Mouse (Mus musculus) thymus, postnatal 0 days (tissue): Measurements from ENCODE around the gene Gclc. TPM values are rescaled to one million over a fixed set of nuclear protein-coding genes. Genes with fewer than 3 reads are reported as not detected.
A peak's percentile ranks its signal among the peaks of the same experiment; 100 is the strongest.
"Not testable (repeated sequence)": the region's sequence is repeated elsewhere in the genome, so short reads cannot be mapped to it uniquely, and the experiment has no call there.

Experiments used
- DNase-seq: peaks from one replicate; pipeline ENCODE4 v3.0.0-alpha.2; 2015; ENCODE audit warnings: low spot score
- polyA plus RNA-seq: library from polyadenylated mRNA; unstranded; fragments of >200 nt; fragmentation: Nextera tagmentation; extraction: Ambion mirVana; gene quantifications from 2 replicates; pipeline ENCODE4 v1.2.1, GENCODE M21; 2015

The Gclc gene
- polyA plus RNA-seq, 1 experiment from 2014 or later = 18.5 TPM

DNA sequence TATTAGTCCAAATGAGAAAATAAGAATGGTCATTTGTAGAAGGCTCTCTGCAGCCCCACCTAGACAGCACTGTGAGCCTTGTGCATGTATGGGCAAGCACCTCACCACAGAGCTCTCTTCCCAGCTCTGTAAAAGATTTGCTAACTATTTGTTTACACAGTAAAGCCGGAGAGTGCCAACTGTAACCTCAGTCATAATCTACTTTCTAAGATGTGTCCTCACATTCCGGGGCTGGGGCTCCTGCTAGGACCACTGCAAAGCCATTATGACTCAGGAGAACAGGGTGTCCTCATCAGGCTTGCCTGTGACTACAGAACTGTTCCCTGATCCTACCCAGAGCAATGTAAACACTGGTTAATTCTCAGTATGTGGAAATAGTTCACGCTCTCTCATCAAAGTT lies 9.5 kb upstream of the Gclc start:
- no peak for DNase-seq

GRCm38 (mm10) chr9:77746315-77746714 lies 8.0 kb upstream of the Gclc start:
- DNase-seq = no peak

- not testable (repeated sequence) for DNase-seq
Observed at GRCm38 (mm10) chr9:77748292-77748691, 6.0 kb upstream of the Gclc start.

DNA sequence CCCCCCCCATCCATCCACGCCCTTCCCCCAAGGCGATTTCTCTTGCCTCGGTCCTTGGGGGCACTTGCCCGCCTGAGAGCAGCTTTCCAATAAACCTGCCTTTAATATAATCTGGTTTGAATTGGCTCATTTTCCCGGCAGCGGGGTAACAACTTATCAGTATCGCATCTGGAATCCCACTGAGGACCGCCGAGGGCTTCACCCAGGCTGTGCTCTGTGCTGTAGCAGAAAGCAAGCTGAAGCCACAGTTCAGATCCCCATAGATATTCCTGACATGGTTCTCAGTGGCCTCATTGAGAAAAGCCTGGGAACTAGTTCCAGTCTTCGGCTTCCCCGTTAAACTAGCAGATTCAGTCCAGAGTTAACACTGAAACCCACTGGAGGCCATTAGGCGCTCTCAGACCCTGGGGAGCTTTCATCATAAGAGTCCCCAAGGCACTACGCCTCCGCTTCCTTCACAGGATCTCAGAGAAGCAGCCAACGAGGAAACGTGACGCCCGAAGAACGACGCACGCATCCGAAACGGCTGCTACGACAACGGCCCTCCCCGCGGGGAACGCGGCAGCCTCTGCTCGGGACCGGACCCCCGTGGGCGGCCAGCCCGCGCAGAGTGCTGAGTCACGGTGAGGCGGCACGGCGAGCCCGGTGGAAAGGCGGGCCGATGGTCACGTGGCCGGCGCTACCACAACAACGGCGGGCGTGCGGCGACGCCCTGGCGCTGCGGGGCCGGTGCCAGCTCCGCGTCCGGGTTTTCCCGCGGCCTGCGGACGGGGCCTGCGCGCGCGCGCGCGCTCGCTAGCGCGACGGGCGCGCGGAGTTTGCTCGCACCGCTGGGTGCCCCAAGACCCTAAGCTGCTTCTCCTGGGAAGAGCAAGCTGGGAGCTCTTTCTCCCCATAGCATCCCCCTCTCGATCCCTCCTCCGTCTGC lies 3.9 kb upstream of the Gclc start:
- peak; percentile 90 for DNase-seq

DNA sequence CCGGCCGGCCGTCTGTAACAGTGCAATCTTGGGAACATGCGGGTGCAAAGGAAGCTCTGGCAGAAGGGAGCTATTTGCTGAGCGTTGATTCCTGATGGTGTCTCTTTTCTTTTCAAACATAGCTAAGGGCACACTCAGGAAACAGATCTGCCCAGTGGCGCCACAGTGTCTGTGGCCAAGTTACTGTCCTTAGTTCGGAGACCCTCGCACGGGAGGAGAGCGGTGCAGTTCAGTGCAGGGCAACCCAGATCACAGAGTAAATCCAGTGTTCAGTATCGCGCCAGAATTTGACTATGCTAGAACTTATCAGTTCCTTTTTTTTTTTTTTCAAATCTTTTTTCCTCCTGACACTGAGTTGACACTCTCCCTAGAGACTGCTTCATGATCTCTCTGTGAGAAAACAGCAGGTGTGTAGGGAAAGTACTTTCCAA lies 3.2 kb upstream of the Gclc start:
- no peak for DNase-seq

DNA sequence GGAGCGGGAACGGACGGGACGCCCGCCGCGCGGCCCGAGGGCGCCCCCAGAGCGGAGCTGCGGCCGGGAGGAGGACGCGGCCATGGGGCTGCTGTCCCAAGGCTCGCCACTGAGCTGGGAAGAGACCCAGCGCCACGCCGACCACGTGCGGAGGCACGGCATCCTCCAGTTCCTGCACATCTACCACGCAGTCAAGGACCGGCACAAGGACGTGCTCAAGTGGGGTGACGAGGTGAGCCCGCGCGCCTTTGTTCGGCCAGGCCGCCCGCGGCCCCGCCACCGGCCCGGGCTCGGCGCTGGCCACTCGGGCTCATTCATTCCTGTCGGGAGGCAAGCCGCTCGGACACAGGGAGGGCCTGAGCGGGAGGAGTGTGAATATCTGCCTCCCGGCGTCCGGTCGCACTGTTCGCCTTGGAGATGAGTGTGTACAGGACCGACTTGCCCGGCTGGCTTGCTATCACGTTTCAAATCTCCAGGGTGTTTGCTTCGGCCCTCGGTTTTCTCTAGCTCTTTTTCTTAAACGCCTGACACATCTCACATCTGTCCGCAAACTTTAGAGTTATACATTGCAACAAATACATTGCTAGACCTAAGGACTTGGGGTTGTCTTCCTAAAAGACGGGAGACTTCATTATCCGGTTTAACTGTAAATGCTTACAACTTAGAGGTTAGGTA lies 530 bp downstream of the Gclc start:
- peak; percentile 48 for DNase-seq

- DNase-seq = no peak
Observed at GRCm38 (mm10) chr9:77755403-77755784, 1.1 kb downstream of the Gclc start.

- peak; percentile 47 for DNase-seq
Observed at GRCm38 (mm10) chr9:77756076-77756475, 1.7 kb downstream of the Gclc start.

DNA sequence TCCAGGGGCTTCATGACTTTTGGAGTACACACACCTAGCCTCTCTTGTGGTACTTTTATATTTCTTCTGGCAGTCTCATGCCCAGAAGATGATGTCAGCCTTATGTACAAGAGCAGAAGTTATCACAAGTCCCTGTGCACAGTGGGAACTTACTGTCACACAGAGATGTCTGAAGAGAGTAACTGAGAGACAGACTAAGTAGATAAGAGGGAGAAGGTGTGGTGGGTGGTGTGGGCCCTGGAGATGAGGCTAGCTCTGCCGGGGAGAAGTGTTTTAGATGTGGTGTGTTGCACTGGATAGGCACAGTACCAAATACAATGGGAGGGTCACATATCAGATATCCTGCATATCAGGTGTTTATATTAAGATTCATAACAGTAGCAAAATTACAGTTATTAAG lies 3.0 kb downstream of the Gclc start:
- no peak for DNase-seq

- no peak for DNase-seq
Observed at GRCm38 (mm10) chr9:77758481-77758880, 4.1 kb downstream of the Gclc start.

DNA sequence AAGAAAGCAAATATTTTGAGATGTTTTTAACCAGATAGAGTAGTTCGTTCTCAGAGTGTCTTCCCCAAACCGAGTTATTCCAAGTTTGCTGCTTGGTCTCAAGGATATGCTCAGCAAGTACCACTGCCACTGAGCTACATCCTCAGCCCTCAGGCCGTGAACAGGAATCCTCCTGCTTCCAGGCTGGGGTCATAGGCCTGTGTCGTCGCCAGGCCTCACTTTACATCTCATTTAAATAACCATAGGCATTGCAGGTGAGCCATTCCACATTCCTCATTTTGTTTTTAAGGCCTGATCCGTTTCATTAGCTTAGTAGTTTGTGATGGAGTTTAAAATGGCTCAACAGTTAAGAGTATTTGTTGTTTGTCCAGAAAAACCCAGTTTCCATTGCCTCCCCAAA lies 4.8 kb downstream of the Gclc start:
- no peak for DNase-seq

GRCm38 (mm10) chr9:77759756-77760155 lies 5.4 kb downstream of the Gclc start:
- DNase-seq = no peak

DNA sequence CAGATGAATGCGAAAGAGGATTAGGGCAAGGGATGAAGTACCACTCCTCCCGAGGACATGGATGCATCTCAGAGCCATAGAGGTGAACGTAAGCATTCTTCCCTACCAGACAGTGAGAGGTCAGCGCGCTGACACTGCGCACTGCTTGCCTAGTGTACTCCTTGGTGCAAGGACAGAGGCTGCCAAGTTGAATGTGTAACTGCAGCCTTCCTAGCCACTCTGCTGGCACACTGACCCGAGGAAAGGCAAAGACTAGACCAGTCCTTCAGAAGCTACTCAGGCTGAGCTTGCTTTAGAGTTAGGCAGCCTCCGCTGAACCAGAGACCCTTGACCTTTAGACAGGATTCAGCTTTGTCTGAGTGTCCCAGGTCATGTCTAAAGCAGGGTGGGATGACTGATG lies 11.9 kb downstream of the Gclc start:
- DNase-seq = no peak

- DNase-seq = peak; percentile 22
Observed at GRCm38 (mm10) chr9:77766767-77767166, 12.4 kb downstream of the Gclc start.

GRCm38 (mm10) chr9:77770909-77771308 lies 16.6 kb downstream of the Gclc start:
- DNase-seq = no peak

DNA sequence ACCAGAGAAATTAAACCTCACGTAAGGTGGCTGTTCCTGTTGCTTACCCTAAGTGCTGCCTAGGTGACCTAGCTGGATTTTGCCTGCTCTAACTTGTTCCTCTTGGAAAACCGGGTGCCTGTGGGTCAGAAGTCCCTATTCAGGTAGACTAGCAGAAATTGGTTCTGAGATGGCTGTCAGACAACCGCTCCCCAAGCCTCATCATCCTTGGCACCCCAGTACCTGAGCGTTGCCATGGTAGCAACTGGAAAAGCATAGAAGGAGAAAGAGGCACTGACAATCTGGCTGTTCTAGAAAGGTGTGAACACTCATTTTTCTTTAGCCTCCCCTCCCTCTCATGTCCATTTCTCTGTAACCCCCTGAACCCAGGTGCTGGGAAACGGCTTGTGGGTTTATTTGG lies 17.0 kb downstream of the Gclc start:
- no peak for DNase-seq

- no peak for DNase-seq
Observed at GRCm38 (mm10) chr9:77771765-77772383, 17.5 kb downstream of the Gclc start.

DNA sequence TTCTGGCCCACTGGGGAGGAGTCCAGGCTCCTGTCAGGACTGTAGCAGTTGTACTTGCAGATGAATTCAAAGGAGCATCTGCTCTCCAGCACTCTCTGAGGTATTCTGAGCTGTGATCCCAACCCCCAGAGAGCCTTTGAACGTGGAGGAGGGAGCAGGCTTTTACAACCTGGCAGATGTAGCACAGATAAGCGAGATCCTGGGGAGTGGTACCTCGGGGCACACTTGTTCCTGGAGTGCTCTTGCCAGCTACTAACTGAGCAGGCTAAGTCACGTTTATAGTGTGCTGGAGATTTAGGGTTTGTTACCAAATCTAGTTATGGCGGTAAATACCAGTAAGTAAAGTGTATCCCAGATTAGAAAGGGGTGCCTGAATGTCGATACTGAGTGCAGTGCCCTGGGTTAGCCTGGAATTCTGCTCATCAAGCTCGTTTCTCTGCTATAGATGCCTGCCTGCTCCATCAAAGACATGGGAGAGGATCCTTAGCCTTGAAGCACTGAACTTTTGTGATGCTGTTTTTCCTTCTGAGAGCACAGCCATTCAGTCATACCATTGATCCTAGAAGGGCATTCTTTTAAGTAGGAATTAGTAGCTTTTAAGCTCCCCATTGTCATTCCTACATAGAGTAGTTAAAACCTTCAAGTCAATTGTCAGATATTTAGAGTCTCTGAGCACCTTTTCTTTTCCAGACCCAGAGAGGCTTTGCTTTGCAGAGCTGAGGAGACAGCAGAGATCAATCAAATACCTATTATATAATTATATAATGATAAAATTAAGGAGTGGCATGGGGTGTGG lies 22.6 kb downstream of the Gclc start:
- DNase-seq = no peak

DNA sequence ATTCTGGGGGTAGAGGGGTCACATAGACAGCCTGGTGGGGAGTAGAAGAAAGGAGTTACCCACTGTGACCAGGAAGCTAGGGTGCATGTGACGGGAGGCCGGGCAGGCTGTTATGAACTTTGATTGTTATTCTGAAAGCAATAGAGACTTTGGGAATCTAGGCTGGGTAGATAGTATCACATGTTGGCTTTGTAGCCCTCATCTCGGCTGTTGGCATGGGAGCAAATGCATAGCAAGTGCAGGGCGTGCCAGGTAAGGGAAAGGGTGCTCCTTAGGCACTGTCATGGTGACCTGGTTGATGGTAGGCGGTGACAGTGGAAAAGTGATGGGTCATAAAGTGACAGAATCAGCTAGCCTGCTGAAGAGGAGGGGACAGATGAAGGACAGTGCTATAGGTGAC lies 23.3 kb downstream of the Gclc start:
- DNase-seq = no peak

DNA sequence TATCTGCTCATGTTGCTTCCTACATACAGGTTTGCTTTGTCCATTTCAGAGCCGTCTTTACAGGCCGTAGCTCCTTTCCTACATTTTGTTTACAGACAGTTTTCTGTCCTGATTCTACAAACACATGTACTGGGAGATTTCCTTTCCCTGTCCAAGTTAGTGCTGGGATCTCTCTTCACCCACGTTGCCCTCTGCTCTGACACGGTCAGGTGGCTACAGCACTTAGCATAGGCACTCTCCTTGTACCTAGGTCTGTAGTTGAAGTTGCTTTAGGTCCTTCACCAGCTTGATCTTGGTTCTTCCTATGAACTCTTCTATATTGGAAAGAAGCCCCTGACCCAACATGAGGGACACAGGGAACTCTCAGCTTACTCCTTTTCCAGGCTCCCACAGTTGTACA lies 25.4 kb downstream of the Gclc start:
- no peak for DNase-seq

DNA sequence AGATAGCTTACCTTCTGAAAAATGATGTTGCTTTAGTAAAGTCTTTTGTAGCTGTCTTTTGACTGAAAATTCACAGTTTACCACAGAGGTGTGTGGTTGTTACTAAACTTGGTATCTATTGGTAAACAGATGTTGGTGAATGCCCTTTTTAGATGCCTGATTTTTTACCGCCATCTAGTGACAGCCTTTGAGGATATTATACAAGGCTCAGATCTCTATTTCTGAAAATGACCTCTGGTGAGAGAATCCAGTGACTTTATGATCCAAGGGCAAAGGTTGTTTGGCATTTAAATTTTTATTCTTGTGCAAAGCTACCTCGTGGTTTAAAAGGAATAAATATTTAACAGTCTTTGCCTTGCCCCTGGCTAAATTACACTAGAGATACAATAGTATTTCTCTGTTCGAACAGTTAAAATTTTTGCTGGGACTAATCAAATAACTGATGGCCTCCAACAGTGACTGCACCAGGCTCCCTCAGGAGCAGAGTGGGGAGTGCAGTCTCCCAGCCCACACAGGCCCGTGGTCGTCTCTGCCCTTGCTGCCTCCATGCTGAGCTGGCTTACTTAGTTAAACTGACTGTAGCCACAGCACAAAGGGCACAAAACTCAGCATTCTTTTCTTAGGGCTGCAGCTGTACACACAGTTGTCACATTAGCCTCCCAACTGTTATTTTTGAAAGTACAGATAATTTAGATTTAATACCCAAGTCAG lies 27.3 kb downstream of the Gclc start:
- peak; percentile 14 for DNase-seq
